Mouse (Mus musculus) neural tube, embryonic 15.5 days (tissue): ENCODE measurements around the gene Zfp612. TPM values are rescaled to one million over a fixed set of nuclear protein-coding genes. Genes with fewer than 3 reads are reported as not detected.
"Not testable (repeated sequence)": the region's sequence is repeated elsewhere in the genome, so short reads cannot be mapped to it uniquely, and the experiment has no call there.

Source experiments
- ATAC-seq: fragments of 200-750 bp; cut with Nextera tagmentation; 2 replicates; pipeline ENCODE4 v1.8.0; 2017; ENCODE audit warnings: mild to moderate bottlenecking, moderate TSS enrichment, moderate library complexity; ENCODE audit not compliant: low FRiP score
- H3K27ac ChIP-seq: fragments of 300-500 bp; sonication (generic); replicated peaks from 2 replicates; pipeline ENCODE4 v1.5.1; 2015; ENCODE audit warnings: mild to moderate bottlenecking, inconsistent platforms
- H3K27me3 ChIP-seq: fragments of 300-500 bp; sonication (generic); replicated peaks from 2 replicates; pipeline ENCODE4 v1.6.1; 2015; ENCODE audit warnings: inconsistent platforms
- H3K36me3 ChIP-seq: fragments of 300-500 bp; sonication (generic); 2 replicates; pipeline ENCODE4 v1.6.1; 2015; ENCODE audit warnings: inconsistent platforms
- H3K4me1 ChIP-seq: fragments of 300-500 bp; sonication (generic); 2 replicates; pipeline ENCODE4 v1.6.1; 2015; ENCODE audit warnings: inconsistent platforms
- H3K4me2 ChIP-seq: fragments of 300-500 bp; sonication (generic); 2 replicates; pipeline ENCODE4 v1.6.1; 2015; ENCODE audit warnings: inconsistent platforms, mild to moderate bottlenecking, moderate library complexity
- H3K4me3 ChIP-seq: fragments of 300-500 bp; sonication (generic); replicated peaks from 2 replicates; pipeline ENCODE4 v1.5.1; 2015; ENCODE audit warnings: mild to moderate bottlenecking, inconsistent platforms
- H3K9ac ChIP-seq: fragments of 300-500 bp; sonication (generic); replicated peaks from 2 replicates; pipeline ENCODE4 v1.6.1; 2015; ENCODE audit warnings: mild to moderate bottlenecking, inconsistent platforms
- H3K9me3 ChIP-seq: fragments of 300-500 bp; sonication (generic); replicated peaks from 2 replicates; pipeline ENCODE4 v1.6.1; 2016; ENCODE audit warnings: inconsistent platforms
- WGBS: fragments of 180-500 bp; shearing (Covaris S2); methylation state at CpG from one replicate; pipeline ENCODE4 v1.1.7; 2015; ENCODE audit warnings: mixed read lengths; 5-methylcytosine and 5-hydroxymethylcytosine counted together
- polyA plus RNA-seq: library from polyadenylated mRNA; unstranded; fragments of >200 nt; fragmentation: Nextera tagmentation; extraction: Ambion mirVana; gene quantifications from 2 replicates; pipeline ENCODE4 v1.2.1, GENCODE M21; 2015

The Zfp612 gene
- 20.6 and 22.5 TPM in 2 replicates for polyA plus RNA-seq

GRCm38 (mm10) chr8:110079282-110080221 lies at the start of gene Zfp612:
TSS of gene Zfp612 (plus strand) at chr8:110079746.
- no peaks in the 10 kb centered on the region for H3K27me3 ChIP-seq
- H3K4me1 ChIP-seq, result peaks cover 21% of the 10 kb centered on the region
- H3K9ac ChIP-seq, result peak within 1 kb of the TSS; percentile 73
- peak within 1 kb of the TSS; percentile 57 for H3K27ac ChIP-seq
- H3K4me3 ChIP-seq, result peak within 1 kb of the TSS; percentile 57
- H3K4me2 ChIP-seq, result peak within 1 kb of the TSS; percentile 89
- H3K36me3 ChIP-seq, result peaks cover 16% of the 10 kb centered on the region
- H3K9me3 ChIP-seq, result no peaks in the 10 kb centered on the region
- 6% methylated on average over 52 of the region's 54 CpGs for WGBS
- peak; percentile 96 for ATAC-seq

GRCm38 (mm10) chr8:110033771-110034170 lies 45.8 kb upstream of the Zfp612 start:
- ATAC-seq, H3K9ac ChIP-seq, H3K27ac ChIP-seq, H3K4me2 ChIP-seq, H3K27me3 ChIP-seq, H3K4me3 ChIP-seq, H3K4me1 ChIP-seq, H3K9me3 ChIP-seq, H3K36me3 ChIP-seq: not testable (repeated sequence)
- 32% methylated on average over 8 of the region's 8 CpGs for WGBS

- Histone ChIP-seq H3K4me2 (no peak overlapping the region), H3K9me3 (no peaks in the 10 kb centered on the region), H3K4me3 (no peak overlapping the region), H3K4me1 (no peaks in the 10 kb centered on the region), H3K9ac (no peak overlapping the region), H3K36me3 (no peaks in the 10 kb centered on the region), H3K27me3 (no peaks in the 10 kb centered on the region), H3K27ac (no peak overlapping the region)
- 60% methylated on average over 4 of the region's 4 CpGs for WGBS
- no peak for ATAC-seq
Observed at GRCm38 (mm10) chr8:110034331-110034730, 45.2 kb upstream of the Zfp612 start.

DNA sequence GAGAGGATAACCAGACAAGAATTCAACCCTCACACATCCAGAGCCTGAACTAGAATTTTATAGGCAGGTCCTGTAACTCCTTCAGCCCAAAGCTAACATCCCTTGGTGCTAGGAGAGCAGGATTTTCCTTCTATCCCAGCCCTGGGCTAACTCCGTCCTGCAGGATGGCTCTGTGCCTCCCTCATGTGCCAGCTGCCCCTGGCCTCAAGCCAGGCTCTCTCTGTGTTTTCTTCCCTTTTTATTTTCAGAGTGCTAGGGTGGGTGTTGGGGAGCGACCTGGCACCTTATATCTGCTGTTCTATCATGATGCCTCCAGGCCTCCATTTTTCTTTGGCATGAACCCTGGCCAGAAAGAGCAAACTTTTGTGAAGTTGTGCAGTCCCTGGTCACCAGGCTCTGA lies 43.4 kb upstream of the Zfp612 start:
- no peak for ATAC-seq
- Histone ChIP-seq H3K9ac (no peak overlapping the region), H3K27me3 (no peaks in the 10 kb centered on the region), H3K9me3 (no peaks in the 10 kb centered on the region), H3K4me1 (no peaks in the 10 kb centered on the region), H3K4me3 (no peak overlapping the region), H3K4me2 (no peak overlapping the region), H3K36me3 (no peaks in the 10 kb centered on the region), H3K27ac (no peak overlapping the region)
- WGBS, result 60% methylated on average over 2 of the region's 2 CpGs

DNA sequence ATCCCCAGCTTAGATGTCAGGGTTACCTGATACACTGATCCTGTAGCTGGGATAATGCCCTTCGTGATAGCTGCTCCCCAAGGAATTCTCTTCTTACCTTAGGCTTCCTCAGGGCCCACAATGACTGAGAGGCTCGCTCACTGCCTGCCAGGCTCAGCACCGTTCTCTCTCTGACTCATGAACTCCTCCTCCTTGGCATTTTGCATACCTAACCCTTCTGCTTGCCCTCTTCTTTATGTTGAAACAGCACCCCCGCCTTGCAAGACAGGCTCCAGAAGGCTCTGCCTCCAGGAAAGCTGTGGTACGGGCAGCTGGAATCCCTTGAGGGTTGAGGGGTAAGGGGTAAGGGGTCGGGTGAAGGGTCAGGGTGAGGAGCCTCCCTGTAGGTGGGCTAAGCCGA lies 40.3 kb upstream of the Zfp612 start:
- no peaks in the 10 kb centered on the region for H3K36me3 ChIP-seq
- no peak overlapping the region for H3K4me2 ChIP-seq
- H3K27ac ChIP-seq, result no peak overlapping the region
- no peak for ATAC-seq
- no peaks in the 10 kb centered on the region for H3K27me3 ChIP-seq
- 48% methylated on average over 7 of the region's 7 CpGs for WGBS
- H3K4me3 ChIP-seq, result no peak overlapping the region
- H3K4me1 ChIP-seq, result no peaks in the 10 kb centered on the region
- no peaks in the 10 kb centered on the region for H3K9me3 ChIP-seq
- no peak overlapping the region for H3K9ac ChIP-seq

DNA sequence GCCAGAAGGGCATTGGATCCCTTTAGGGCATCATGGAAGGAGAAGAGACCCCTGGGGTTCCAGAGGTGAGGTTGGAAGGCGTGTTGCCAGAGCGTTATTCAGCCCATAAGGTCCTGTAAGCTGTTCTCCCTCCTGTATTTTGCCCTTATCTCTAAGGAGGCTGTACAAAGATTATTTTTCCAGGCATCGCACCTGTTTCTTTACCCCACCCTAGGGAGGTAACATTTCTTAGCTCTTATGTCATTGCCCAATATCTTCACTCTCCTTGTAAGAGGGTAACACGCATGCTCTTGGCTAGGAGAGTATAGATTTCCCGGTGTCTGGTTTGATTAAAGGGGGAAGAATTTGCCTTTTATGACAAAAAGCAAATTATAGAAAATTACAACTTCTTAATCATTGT lies 39.9 kb upstream of the Zfp612 start, which contains the start of gene Chst4:
Gene Chst4, minus strand, starts transcription at position 82 of the 400 bp plus-strand sequence.
- no peaks in the 10 kb centered on the region for H3K9me3 ChIP-seq
- H3K4me3 ChIP-seq, result no peak within 1 kb of the TSS
- no peaks in the 10 kb centered on the region for H3K4me1 ChIP-seq
- no peaks in the 10 kb centered on the region for H3K36me3 ChIP-seq
- H3K27ac ChIP-seq, result no peak within 1 kb of the TSS
- 80% methylated on average over 5 of the region's 5 CpGs for WGBS
- H3K4me2 ChIP-seq, result no peak within 1 kb of the TSS
- H3K9ac ChIP-seq, result no peak within 1 kb of the TSS
- no peak for ATAC-seq
- H3K27me3 ChIP-seq, result no peaks in the 10 kb centered on the region

DNA sequence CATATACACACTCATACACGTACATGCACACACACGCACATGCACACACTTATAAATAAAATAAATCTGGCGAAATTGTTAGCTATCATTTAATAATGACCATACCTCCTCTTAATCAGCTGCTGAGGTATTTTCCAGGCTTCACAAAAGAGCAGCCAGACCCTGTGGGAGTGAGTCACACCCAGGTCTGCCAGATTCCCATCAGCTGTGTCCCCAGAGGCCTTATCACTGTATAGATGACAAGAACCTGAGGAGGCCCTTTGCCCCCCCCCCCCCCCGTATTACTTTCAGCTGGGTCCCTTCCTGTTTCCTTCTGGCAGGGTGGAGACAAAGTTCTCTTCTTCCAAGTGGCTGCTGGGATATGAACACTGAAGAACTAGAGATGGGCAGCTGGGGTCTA lies 39.0 kb upstream of the Zfp612 start:
- Histone ChIP-seq H3K9ac (no peak overlapping the region), H3K4me3 (no peak overlapping the region), H3K27ac (no peak overlapping the region), H3K36me3 (no peaks in the 10 kb centered on the region), H3K27me3 (no peaks in the 10 kb centered on the region), H3K9me3 (no peaks in the 10 kb centered on the region), H3K4me2 (no peak overlapping the region), H3K4me1 (no peaks in the 10 kb centered on the region)
- 85% methylated on average over 4 of the region's 4 CpGs for WGBS
- no peak for ATAC-seq

GRCm38 (mm10) chr8:110051208-110051607 lies 28.3 kb upstream of the Zfp612 start:
- Histone ChIP-seq H3K27me3 (no peaks in the 10 kb centered on the region), H3K9ac (no peak overlapping the region), H3K27ac (no peak overlapping the region), H3K4me3 (no peak overlapping the region), H3K36me3 (no peaks in the 10 kb centered on the region), H3K4me1 (no peaks in the 10 kb centered on the region), H3K4me2 (no peak overlapping the region), H3K9me3 (no peaks in the 10 kb centered on the region)
- 87% methylated on average over 6 of the region's 6 CpGs for WGBS
- no peak for ATAC-seq

DNA sequence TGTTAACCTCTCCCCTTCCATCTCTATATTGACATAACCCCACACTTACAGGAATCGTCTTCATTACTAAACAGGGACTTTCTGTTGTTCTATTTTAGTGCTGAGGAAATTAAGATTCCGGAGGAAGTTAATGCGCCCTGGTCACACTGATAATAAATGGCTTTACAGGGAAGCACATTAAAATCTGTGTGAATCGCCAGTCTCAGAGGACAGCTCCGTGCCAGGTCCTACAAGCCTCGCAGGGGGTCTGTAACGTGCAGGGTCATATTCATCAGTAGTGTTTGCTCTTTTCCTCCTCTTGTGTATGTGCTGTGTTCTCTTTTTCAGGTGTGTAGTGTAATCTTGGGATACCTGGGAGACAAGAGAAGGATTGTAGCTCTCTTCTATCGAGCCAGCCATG lies 21.3 kb upstream of the Zfp612 start:
- no peak for ATAC-seq
- Histone ChIP-seq H3K9ac (no peak overlapping the region), H3K4me1 (no peaks in the 10 kb centered on the region), H3K36me3 (no peaks in the 10 kb centered on the region), H3K27me3 (no peaks in the 10 kb centered on the region), H3K4me3 (no peak overlapping the region), H3K27ac (no peak overlapping the region), H3K9me3 (no peaks in the 10 kb centered on the region), H3K4me2 (no peak overlapping the region)
- WGBS, result 54% methylated on average over 8 of the region's 8 CpGs

DNA sequence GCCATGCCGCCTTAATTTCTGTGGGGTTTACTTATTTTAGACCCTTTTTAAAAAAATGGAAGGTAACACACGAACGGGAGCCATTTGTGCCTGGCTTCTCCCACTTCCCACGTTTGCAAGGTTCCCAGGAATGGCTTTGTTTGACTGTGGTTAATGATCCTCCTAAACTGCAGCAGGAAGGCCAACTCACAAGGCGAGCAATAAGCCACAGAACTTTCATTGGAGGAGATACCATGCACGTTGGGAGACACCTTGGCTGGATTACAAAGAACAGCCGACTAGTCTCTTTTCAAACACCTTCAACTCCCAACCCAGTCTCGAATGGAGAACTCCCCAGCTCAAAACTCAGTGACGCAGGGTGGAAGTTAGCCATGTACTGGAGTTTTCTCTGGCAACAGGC lies 15.4 kb upstream of the Zfp612 start:
- Histone ChIP-seq H3K9ac (no peak overlapping the region), H3K4me3 (no peak overlapping the region), H3K27ac (no peak overlapping the region), H3K4me1 (no peaks in the 10 kb centered on the region), H3K36me3 (no peaks in the 10 kb centered on the region), H3K9me3 (no peaks in the 10 kb centered on the region), H3K27me3 (no peaks in the 10 kb centered on the region), H3K4me2 (no peak overlapping the region)
- ATAC-seq, result no peak
- WGBS, result 69% methylated on average over 9 of the region's 9 CpGs

GRCm38 (mm10) chr8:110064606-110065365 lies 14.8 kb upstream of the Zfp612 start:
- Histone ChIP-seq H3K4me1 (no peaks in the 10 kb centered on the region), H3K9me3 (no peaks in the 10 kb centered on the region), H3K4me2 (no peak overlapping the region), H3K27me3 (no peaks in the 10 kb centered on the region), H3K27ac (no peak overlapping the region), H3K36me3 (no peaks in the 10 kb centered on the region), H3K4me3 (no peak overlapping the region), H3K9ac (no peak overlapping the region)
- WGBS, result 86% methylated on average over 18 of the region's 18 CpGs
- no peak for ATAC-seq

DNA sequence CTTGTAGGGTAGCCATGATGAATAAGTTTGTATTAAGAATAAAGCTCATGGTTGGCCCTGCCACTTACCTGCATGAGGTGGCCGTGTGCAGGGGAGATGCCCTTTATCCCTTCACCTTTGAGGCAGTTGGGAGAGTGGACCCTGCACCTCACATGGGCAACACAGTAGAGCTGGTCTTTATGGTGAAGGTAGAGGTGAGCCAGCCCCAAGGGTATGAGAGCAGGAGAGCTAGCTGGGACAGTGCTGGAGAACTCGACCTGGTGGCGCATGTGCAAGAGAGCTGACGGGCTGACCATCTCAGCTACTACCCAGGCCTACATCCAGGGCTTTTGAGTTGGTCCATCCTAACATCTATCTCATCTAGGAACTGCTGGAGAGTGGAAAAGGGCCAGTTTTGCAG lies 13.9 kb upstream of the Zfp612 start:
- Histone ChIP-seq H3K9ac (no peak overlapping the region), H3K4me2 (no peak overlapping the region), H3K4me1 (no peaks in the 10 kb centered on the region), H3K27me3 (no peaks in the 10 kb centered on the region), H3K9me3 (no peaks in the 10 kb centered on the region), H3K4me3 (no peak overlapping the region), H3K27ac (no peak overlapping the region), H3K36me3 (no peaks in the 10 kb centered on the region)
- WGBS, result 92% methylated on average over 4 of the region's 4 CpGs
- ATAC-seq, result no peak
